Mouse (Mus musculus) right cerebral cortex, postnatal 25 days (tissue): ENCODE measurements around the gene Gm20747.
"Not testable (repeated sequence)": the region's sequence is repeated elsewhere in the genome, so short reads cannot be mapped to it uniquely, and the experiment has no call there.

Experiments used
- DNase-seq: peaks from one replicate; pipeline ENCODE4 v3.0.0; 2022

The Gm20747 gene

DNA sequence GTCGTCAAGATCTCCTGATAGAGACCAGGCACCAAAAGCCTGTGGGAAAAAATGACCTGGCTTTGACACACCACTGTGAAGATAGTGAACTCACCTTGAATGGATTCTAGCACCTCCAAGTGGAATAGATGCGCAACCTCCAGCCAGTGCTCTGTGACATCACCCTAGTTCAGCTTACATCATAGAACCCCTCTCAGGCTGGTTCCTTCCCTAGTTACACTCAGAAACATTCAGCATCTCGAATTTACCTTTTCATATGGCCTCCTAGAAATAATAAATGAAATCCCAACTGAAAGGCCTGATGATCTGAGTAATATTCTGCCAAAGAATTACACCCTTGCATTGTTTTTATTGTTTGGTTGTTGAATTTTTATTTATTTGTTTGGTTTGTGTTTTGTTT is at the start of gene Gm20747:
Gm20747 (minus strand) TSS at position 101 of the 400 bp plus-strand sequence.
- not testable (repeated sequence) for DNase-seq
